Mouse (Mus musculus) hindbrain, embryonic 13.5 days (tissue): ENCODE results near the gene Apbb1. TPM values are rescaled to one million over a fixed set of nuclear protein-coding genes. Genes with fewer than 3 reads are reported as not detected.

Experiments
- ATAC-seq: fragments of 200-750 bp; cut with Nextera tagmentation; 2 replicates; pipeline ENCODE4 v1.8.0; 2017; ENCODE audit warnings: moderate TSS enrichment; ENCODE audit not compliant: low FRiP score
- H3K27ac ChIP-seq: fragments of 300-500 bp; sonication (generic); 2 replicates; pipeline ENCODE4 v1.5.1; 2015; ENCODE audit warnings: inconsistent platforms, mild to moderate bottlenecking, moderate library complexity
- H3K27me3 ChIP-seq: fragments of 300-500 bp; sonication (generic); 2 replicates; pipeline ENCODE4 v1.6.1; 2015; ENCODE audit warnings: mild to moderate bottlenecking, inconsistent platforms
- H3K36me3 ChIP-seq: fragments of 300-500 bp; sonication (generic); 2 replicates; pipeline ENCODE4 v1.6.1; 2015; ENCODE audit warnings: mild to moderate bottlenecking, inconsistent platforms
- H3K4me1 ChIP-seq: fragments of 300-500 bp; sonication (generic); replicated peaks from 2 replicates; pipeline ENCODE4 v1.6.1; 2015; ENCODE audit warnings: inconsistent platforms
- H3K4me2 ChIP-seq: fragments of 300-500 bp; sonication (generic); 2 replicates; pipeline ENCODE4 v1.6.1; 2015; ENCODE audit warnings: inconsistent platforms, mild to moderate bottlenecking, moderate library complexity
- H3K4me3 ChIP-seq: fragments of 300-500 bp; sonication (generic); 2 replicates; pipeline ENCODE4 v1.5.1; 2015; ENCODE audit warnings: mild to moderate bottlenecking, inconsistent platforms
- H3K9ac ChIP-seq: fragments of 300-500 bp; sonication (generic); 2 replicates; pipeline ENCODE4 v1.6.1; 2015; ENCODE audit warnings: mild to moderate bottlenecking, inconsistent platforms
- H3K9me3 ChIP-seq: fragments of 300-500 bp; sonication (generic); 2 replicates; pipeline ENCODE4 v1.6.1; 2016; ENCODE audit warnings: inconsistent platforms
- WGBS: fragments of 180-500 bp; shearing (Covaris S2); methylation state at CpG from one replicate; pipeline ENCODE4 v1.1.7; 2015; 5-methylcytosine and 5-hydroxymethylcytosine counted together
- polyA plus RNA-seq: library from polyadenylated mRNA; unstranded; fragments of >200 nt; fragmentation: Nextera tagmentation; extraction: Ambion mirVana; gene quantifications from 2 replicates; pipeline ENCODE4 v1.2.1, GENCODE M21; 2015

The Apbb1 gene
- polyA plus RNA-seq = 242 and 246 TPM in 2 replicates

DNA sequence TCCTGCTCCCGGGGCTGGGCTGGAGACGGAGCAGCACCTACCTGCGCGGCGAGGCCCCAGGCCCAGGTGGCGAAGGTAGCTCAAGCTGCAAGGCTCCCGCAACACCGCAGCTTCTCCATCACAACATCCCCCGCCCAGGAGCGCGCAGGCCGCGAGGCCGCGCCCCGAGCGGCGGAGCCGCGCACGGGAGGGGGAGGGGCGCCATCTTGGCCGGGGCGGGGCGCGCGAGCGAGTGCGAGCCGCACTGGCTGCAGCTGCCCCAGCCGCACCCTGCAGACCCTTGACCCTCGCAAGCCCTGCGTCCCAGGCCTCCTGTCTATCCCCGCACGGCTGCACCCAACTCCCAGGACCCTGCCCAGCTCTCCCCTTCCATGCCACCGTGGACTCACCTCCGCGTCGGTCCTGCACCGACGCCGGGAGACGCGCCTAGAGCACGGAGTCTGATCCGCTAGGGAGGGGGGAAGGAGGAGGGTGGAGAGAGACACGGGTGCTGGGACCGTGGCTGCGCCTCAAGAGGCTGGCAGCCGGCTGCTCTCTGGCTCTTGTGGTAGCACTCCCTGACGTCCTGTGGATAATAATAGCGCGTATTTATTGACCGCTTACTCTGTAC is at the start of gene Apbb1:
Gene Apbb1 (minus strand): TSS at position 560 of the 610 bp plus-strand sequence.
- peak within 1 kb of the TSS; percentile 71 for H3K4me3 ChIP-seq
- H3K9me3 ChIP-seq = no peaks in the 10 kb centered on the region
- peaks cover 44% of the 10 kb centered on the region for H3K4me1 ChIP-seq
- peak within 1 kb of the TSS; percentile 96 for H3K27ac ChIP-seq
- peak within 1 kb of the TSS; percentile 73 for H3K4me2 ChIP-seq
- peak within 1 kb of the TSS; percentile 92 for H3K9ac ChIP-seq
- under 1% methylated on average over 31 of the region's 54 CpGs for WGBS
- peak; percentile 94 for ATAC-seq
- no peaks in the 10 kb centered on the region for H3K27me3 ChIP-seq
- no peaks in the 10 kb centered on the region for H3K36me3 ChIP-seq

DNA sequence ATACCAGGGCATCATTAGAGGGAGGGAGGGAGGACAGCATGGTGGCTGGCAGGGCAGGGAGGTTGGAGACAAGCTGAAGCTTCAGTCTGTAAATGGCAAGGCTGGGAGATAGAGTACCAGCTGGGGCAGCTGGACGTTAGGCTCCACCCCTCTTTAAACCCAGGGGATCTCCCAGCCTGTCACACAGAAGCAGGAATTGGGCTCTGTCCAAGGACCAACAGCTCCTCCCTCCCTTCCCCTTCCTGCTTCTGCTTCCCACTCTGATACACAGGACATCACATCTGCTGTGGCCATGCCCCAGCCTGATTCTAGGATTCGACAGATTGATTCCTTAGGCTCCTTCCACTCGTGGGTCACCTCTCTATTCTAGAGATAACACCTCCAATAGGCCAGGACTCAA is 47.2 kb upstream of the Apbb1 start:
- Histone ChIP-seq H3K4me3 (no peak overlapping the region), H3K36me3 (peaks cover 21% of the 10 kb centered on the region), H3K4me1 (peaks cover 50% of the 10 kb centered on the region), H3K9ac (0 out of 2 replicates have a peak overlapping the region, but pooled peaks have one; percentile 9), H3K9me3 (no peaks in the 10 kb centered on the region), H3K27ac (peak overlapping the region; percentile 76), H3K4me2 (no peak overlapping the region), H3K27me3 (no peaks in the 10 kb centered on the region)
- ATAC-seq = peak; percentile 27; the same call in 1 of the 2 replicates
- WGBS = 22% methylated on average over 3 of the region's 3 CpGs

DNA sequence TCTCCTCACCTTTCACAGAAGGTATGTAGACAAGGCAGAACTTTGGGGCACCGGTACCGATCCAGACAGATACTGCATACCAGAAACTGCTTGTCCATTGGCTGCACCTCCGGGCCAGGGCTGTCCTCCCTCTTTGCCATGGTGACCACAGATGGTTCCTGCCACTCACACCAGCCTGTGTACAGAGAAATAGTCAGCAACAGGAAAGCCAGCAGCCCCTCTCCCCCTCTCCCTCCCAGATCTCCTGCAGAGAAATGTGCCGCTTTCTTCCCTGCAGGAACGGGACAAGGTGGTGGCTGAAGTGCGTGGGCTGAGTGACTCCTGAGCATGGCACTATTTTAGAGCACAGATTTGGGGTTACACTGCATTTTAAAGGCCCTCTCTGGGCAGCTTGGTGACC is 43.9 kb upstream of the Apbb1 start:
- H3K27ac ChIP-seq = no peak overlapping the region
- no peak overlapping the region for H3K4me3 ChIP-seq
- ATAC-seq = no peak
- H3K4me2 ChIP-seq = no peak overlapping the region
- peaks cover 53% of the 10 kb centered on the region for H3K36me3 ChIP-seq
- H3K9me3 ChIP-seq = no peaks in the 10 kb centered on the region
- H3K9ac ChIP-seq = no peak overlapping the region
- no peaks in the 10 kb centered on the region for H3K27me3 ChIP-seq
- 74% methylated on average over 6 of the region's 6 CpGs for WGBS
- H3K4me1 ChIP-seq = peaks cover 26% of the 10 kb centered on the region

DNA sequence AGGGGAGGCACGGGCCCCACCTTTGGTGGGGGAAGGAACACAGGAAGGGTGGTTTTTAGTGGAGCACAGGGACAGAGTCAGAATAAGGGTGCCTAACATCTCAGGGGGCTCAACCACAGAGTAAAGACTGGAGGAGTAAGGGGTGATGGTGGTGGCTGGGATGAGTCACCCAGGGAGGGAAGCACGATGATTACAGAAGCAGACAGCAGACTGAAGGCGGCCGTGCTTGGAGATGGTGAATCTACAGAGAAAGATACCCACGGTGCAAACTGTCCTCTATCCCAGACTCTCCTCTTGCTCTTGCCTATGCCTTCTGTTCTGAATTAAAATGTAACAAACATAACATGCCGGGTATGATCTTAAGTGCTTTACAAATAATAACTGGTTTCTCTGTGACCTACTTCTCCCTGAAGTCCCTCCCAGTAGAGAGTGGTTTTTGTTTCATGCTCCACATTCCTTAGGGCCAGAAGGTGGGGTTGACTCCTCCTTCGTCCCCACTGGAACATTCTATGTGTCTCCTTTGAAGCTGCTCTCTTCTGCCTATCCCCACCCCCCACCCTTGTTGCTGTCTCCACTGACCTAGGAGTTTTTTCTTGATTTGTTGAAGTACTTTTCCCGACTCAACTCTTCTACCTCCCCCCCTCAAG is 40.3 kb upstream of the Apbb1 start:
- H3K36me3 ChIP-seq = peaks cover 90% of the 10 kb centered on the region
- H3K4me3 ChIP-seq = no peak overlapping the region
- H3K9me3 ChIP-seq = no peaks in the 10 kb centered on the region
- no peak overlapping the region for H3K4me2 ChIP-seq
- no peak for ATAC-seq
- WGBS = 85% methylated on average over 8 of the region's 8 CpGs
- 0 out of 2 replicates have a peak, but pooled peaks cover 5% of the 10 kb centered on the region for H3K4me1 ChIP-seq
- no peak overlapping the region for H3K27ac ChIP-seq
- no peaks in the 10 kb centered on the region for H3K27me3 ChIP-seq
- no peak overlapping the region for H3K9ac ChIP-seq

DNA sequence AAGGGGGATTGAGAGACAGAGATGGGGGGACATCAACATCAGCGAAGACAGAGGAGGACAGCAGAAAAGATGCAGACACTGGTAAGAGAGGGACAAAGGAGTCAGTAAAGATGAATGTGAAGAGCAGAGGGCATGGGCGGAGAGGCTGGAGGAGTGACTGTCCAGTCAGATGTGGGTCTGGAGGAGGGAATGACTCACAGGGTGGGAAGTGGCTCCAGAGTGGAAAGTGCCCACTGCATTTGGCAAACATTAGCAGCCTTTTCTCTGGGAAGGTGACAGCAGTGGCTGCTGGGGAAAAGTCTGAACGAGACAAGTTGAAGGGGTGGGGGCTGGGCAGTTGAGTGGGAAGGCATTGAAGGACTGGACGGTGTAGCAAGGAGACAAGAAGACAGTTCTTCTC is 39.6 kb upstream of the Apbb1 start:
- no peak overlapping the region for H3K4me3 ChIP-seq
- no peak overlapping the region for H3K4me2 ChIP-seq
- H3K36me3 ChIP-seq = peaks cover 97% of the 10 kb centered on the region
- ATAC-seq = no peak
- no peak overlapping the region for H3K9ac ChIP-seq
- no peaks in the 10 kb centered on the region for H3K27me3 ChIP-seq
- no peak overlapping the region for H3K27ac ChIP-seq
- 80% methylated on average over 4 of the region's 4 CpGs for WGBS
- no peaks in the 10 kb centered on the region for H3K9me3 ChIP-seq
- H3K4me1 ChIP-seq = 0 out of 2 replicates have a peak, but pooled peaks cover 5% of the 10 kb centered on the region

DNA sequence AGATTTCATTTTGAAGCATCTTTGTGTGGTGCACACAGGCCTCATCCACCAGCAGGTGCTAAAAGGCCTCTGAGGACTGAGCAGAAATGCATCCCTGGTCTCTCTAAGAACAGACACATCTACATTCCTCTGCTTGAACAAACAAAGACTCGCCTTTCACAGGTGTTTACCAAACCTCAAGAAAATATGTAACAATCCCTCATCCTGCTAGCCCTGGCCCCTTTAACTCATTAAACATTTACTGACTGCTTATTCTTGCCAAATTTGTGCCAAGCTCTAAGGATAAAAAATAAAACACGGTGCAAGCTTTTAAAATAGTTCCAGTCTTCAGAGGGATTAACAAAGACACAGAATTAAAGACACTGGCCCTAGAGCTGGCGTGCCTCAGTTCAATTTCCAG is 38.2 kb upstream of the Apbb1 start:
- Histone ChIP-seq H3K9ac (no peak overlapping the region), H3K4me1 (no peaks in the 10 kb centered on the region), H3K4me2 (no peak overlapping the region), H3K36me3 (peaks cover 100% of the 10 kb centered on the region), H3K4me3 (no peak overlapping the region), H3K27me3 (no peaks in the 10 kb centered on the region), H3K27ac (no peak overlapping the region), H3K9me3 (no peaks in the 10 kb centered on the region)
- 94% methylated on average over 3 of the region's 3 CpGs for WGBS
- ATAC-seq = no peak

DNA sequence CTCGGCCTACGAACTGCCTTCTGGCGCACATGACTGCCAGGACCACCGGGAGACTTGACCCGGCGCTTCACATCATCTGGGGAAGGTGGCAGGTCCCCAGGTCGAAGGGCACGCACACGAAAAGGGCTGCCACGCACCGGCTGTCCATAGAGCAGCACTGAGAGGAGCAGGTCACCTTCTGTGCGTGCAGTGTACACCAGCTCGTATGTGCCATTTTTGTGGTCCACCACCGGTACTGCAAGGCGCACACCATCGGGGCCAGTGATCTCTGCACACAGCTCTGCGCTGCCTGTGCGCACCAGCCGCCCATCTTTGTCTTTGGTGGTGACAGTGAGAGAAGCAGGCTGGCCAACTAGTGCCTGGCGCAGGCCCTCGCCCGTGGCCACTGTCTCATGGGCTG is 36.4 kb upstream of the Apbb1 start:
- H3K4me2 ChIP-seq = no peak overlapping the region
- H3K27me3 ChIP-seq = no peaks in the 10 kb centered on the region
- no peak overlapping the region for H3K27ac ChIP-seq
- no peaks in the 10 kb centered on the region for H3K9me3 ChIP-seq
- no peaks in the 10 kb centered on the region for H3K4me1 ChIP-seq
- peaks cover 100% of the 10 kb centered on the region for H3K36me3 ChIP-seq
- WGBS = 98% methylated on average over 22 of the region's 22 CpGs
- ATAC-seq = no peak
- no peak overlapping the region for H3K9ac ChIP-seq
- H3K4me3 ChIP-seq = no peak overlapping the region

DNA sequence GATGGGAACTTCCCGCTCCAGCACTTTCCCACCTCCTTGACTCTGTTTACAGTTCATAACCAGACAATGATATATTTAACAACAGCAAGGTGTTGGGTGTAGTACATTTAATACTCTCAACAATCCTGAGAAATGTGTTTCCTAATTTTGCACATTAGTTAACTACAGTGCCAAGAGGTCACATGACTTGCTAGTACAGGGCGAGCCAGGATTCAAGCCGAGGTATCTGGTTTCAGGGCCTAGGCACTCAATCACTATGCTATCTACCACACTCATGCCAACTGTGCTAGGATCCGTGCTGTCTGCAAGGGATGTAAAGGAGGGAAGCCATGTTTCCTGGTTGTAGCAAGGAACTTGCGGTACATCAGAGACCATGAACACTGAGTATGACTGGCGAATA is 35.1 kb upstream of the Apbb1 start:
- WGBS = 93% methylated on average over 6 of the region's 6 CpGs
- H3K4me1 ChIP-seq = no peaks in the 10 kb centered on the region
- ATAC-seq = no peak
- no peak overlapping the region for H3K4me2 ChIP-seq
- no peak overlapping the region for H3K27ac ChIP-seq
- H3K27me3 ChIP-seq = no peaks in the 10 kb centered on the region
- H3K4me3 ChIP-seq = no peak overlapping the region
- H3K9me3 ChIP-seq = no peaks in the 10 kb centered on the region
- H3K36me3 ChIP-seq = peaks cover 100% of the 10 kb centered on the region
- no peak overlapping the region for H3K9ac ChIP-seq

DNA sequence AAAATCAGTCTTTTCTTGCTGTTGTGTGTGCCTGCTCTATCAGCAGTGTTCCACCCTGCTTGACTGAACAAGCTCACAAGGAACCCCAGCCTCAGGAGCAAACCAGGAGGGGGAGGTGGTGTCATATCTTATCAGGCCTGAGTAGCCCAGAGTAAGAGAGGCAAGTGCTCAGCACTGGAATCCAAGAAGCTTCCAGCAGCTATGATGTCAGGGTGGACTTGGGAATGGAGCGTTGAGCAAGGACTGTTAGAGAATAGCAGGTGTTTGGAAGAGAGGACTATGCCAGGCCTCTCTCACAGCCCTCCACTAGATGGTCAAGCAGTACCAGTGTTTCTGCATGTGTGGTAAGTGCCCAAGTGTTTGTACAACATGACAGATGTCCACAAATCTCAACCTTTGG is 34.3 kb upstream of the Apbb1 start:
- Histone ChIP-seq H3K4me2 (no peak overlapping the region), H3K4me3 (no peak overlapping the region), H3K36me3 (peaks cover 100% of the 10 kb centered on the region), H3K27me3 (no peaks in the 10 kb centered on the region), H3K27ac (no peak overlapping the region), H3K4me1 (no peaks in the 10 kb centered on the region), H3K9ac (no peak overlapping the region), H3K9me3 (no peaks in the 10 kb centered on the region)
- no peak for ATAC-seq
- 92% methylated on average over 1 of the region's 1 CpGs for WGBS

DNA sequence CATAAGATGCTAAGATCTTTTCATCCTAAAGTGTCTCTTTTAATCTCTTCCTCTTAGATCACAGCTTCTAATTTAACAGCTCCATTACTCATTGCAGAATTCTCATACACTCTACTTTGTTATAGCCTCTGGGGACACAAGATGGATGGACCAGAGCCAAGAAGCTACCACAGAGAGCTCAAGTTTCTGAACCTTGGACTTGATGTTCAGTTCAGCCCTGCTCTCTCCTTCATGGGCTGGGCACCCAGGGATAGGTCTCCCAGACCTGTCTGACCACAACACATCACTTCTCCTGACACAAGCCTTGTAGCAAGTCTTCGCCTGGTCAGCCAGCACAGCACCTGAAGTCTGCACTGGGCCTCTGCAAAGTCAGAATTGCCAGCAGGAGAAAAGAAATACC is 32.9 kb upstream of the Apbb1 start:
- ATAC-seq = no peak
- no peaks in the 10 kb centered on the region for H3K9me3 ChIP-seq
- H3K27ac ChIP-seq = no peak overlapping the region
- WGBS = 96% methylated on average over 1 of the region's 1 CpGs
- peaks cover 100% of the 10 kb centered on the region for H3K36me3 ChIP-seq
- H3K4me3 ChIP-seq = no peak overlapping the region
- no peaks in the 10 kb centered on the region for H3K27me3 ChIP-seq
- no peak overlapping the region for H3K4me2 ChIP-seq
- H3K9ac ChIP-seq = no peak overlapping the region
- no peaks in the 10 kb centered on the region for H3K4me1 ChIP-seq

DNA sequence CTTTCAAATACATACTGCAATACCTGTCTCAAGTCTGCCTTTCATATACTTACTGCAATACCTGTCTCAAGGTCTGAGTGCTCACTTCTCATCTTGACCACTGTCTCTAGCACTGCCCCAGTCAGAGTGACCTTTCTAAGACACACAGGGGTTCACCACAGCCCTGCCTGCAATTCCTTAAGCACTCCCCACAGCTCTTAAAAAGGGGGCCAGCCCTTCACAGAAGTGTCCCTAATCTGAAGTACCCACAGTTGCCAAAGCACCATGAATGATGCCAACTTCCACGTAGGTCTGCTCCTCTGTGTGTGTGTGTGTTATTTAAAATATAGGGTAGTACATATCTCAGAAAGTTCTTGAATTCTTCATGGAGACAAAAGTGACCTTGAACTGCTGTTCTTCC is 30.3 kb upstream of the Apbb1 start:
- H3K27ac ChIP-seq = no peak overlapping the region
- ATAC-seq = no peak
- no peaks in the 10 kb centered on the region for H3K9me3 ChIP-seq
- H3K36me3 ChIP-seq = peaks cover 80% of the 10 kb centered on the region
- H3K4me2 ChIP-seq = no peak overlapping the region
- H3K9ac ChIP-seq = no peak overlapping the region
- no peaks in the 10 kb centered on the region for H3K4me1 ChIP-seq
- H3K4me3 ChIP-seq = no peak overlapping the region
- 100% methylated on average over 1 of the region's 1 CpGs for WGBS
- H3K27me3 ChIP-seq = no peaks in the 10 kb centered on the region

DNA sequence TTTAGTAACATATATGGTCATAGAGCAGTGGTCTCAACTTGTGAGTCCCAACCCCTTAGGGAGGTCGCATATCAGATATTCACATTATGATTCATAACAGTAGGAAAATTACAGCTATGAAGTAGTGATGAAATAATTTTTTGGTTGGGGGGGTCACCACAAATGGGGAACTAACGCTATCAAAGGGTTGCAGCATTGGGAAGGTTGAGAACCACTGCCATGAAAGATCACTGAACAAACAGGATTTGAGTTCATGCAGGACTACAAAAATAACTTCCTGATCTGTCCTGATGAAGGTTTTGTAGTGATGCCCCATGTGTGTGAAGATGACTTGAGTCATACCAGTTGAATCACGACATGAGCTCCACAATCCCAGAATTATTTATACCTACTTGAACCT is 27.0 kb upstream of the Apbb1 start:
- WGBS = 88% methylated on average over 3 of the region's 3 CpGs

More for the DNA sequence above, 27.0 kb upstream of the Apbb1 start:
- Histone ChIP-seq H3K4me1 (no peaks in the 10 kb centered on the region), H3K4me3 (no peak overlapping the region), H3K9me3 (no peaks in the 10 kb centered on the region), H3K4me2 (no peak overlapping the region), H3K9ac (no peak overlapping the region), H3K27me3 (no peaks in the 10 kb centered on the region), H3K36me3 (peaks cover 47% of the 10 kb centered on the region), H3K27ac (no peak overlapping the region)
- ATAC-seq = no peak
